Mouse (Mus musculus): ENCODE results near the gene Acss2. TPM values are rescaled to one million over a fixed set of nuclear protein-coding genes. Genes with fewer than 3 reads are reported as not detected.

Acss2 gene
- polyA plus RNA-seq, 1 experiment from 2014 or later = 13.4 TPM

- Histone ChIP-seq H3K4me2 (no peak overlapping the region), H3K27me3 (no peaks in the 10 kb centered on the region), H3K9ac (no peak overlapping the region), H3K4me3 (no peak overlapping the region), H3K9me3 (no peaks in the 10 kb centered on the region), H3K27ac (no peak overlapping the region), H3K36me3 (no peaks in the 10 kb centered on the region), H3K4me1 (no peaks in the 10 kb centered on the region)
- whole genome bisulfite sequencing = 75% methylated on average over 1 of the region's 1 CpGs
- no peak for ATAC-seq (ENCODE audit: insufficient number of reproducible peaks, low FRiP score, low TSS enrichment, low read depth)
Measured at GRCm38 (mm10) chr2:155546955-155547354, 29.2 kb downstream of the Acss2 start.

GRCm38 (mm10) chr2:155552336-155552735 lies 34.6 kb downstream of the Acss2 start:
- H3K9ac ChIP-seq = no peak overlapping the region
- no peak overlapping the region for H3K4me2 ChIP-seq
- no peak overlapping the region for H3K27ac ChIP-seq
- no peaks in the 10 kb centered on the region for H3K27me3 ChIP-seq
- H3K36me3 ChIP-seq = no peaks in the 10 kb centered on the region
- no peaks in the 10 kb centered on the region for H3K9me3 ChIP-seq
- ATAC-seq (ENCODE audit: insufficient number of reproducible peaks, low FRiP score, low TSS enrichment, low read depth) = no peak
- H3K4me3 ChIP-seq = no peak overlapping the region
- no peaks in the 10 kb centered on the region for H3K4me1 ChIP-seq

DNA sequence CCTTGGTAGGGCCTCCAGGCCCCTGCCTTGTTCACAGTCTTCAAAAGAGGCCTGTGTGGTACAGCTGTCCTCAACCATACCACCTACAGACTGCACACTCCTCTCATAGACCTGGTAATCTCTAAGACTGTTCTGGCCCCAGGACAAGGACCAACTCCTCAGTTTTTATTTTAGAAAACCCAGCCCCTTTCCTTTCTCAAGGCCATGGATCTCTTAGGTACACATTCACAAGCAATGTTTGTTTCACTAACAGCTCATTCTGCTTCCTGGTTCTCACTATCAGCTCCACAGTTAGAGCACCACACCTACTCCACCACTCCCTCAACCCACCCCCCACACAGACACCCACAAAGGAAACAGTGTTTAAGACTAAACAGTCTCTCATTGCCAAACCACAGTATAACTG lies 35.2 kb downstream of the Acss2 start:
- H3K9me3 ChIP-seq = no peaks in the 10 kb centered on the region
- no peaks in the 10 kb centered on the region for H3K4me1 ChIP-seq
- no peak overlapping the region for H3K4me3 ChIP-seq
- no peaks in the 10 kb centered on the region for H3K27me3 ChIP-seq
- no peak overlapping the region for H3K27ac ChIP-seq
- no peak overlapping the region for H3K4me2 ChIP-seq
- H3K9ac ChIP-seq = no peak overlapping the region
- no peaks in the 10 kb centered on the region for H3K36me3 ChIP-seq
- no peak for ATAC-seq (ENCODE audit: insufficient number of reproducible peaks, low FRiP score, low TSS enrichment, low read depth)

DNA sequence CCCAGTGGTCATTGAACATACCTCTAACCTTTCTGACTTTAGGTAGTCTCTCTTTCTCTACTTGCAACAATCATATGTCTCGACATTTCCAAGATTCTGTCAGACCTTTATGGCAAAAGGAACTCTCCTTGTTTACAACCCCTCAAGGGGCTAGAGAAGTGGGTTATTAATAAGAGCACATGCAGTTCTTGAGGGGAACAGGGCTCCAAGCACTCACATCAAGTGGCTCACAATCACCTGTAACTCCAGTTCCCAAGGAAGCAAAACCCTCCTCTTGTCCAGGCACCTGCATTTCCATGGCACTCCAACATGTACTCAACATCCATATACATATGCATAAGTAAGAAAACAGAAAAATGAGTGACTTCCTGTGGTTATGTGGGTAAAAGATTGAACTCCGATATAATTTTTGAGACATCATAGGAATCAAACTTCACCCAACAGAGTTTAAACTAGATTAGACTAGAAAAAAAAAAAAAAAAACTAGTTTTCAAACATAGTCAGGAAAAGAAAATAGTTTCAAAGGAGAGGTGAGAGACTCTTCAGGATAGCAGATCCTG lies 36.8 kb downstream of the Acss2 start:
- Histone ChIP-seq H3K27ac (no peak overlapping the region), H3K27me3 (no peaks in the 10 kb centered on the region), H3K4me3 (no peak overlapping the region), H3K36me3 (no peaks in the 10 kb centered on the region), H3K9ac (no peak overlapping the region), H3K9me3 (no peaks in the 10 kb centered on the region), H3K4me1 (no peaks in the 10 kb centered on the region), H3K4me2 (no peak overlapping the region)
- WGBS = 80% methylated on average over 2 of the region's 2 CpGs
- ATAC-seq (ENCODE audit: insufficient number of reproducible peaks, low FRiP score, low TSS enrichment, low read depth) = no peak

GRCm38 (mm10) chr2:155562209-155562608 lies 44.5 kb downstream of the Acss2 start:
- WGBS = 41% methylated on average over 1 of the region's 1 CpGs
- Histone ChIP-seq H3K9ac (no peak overlapping the region), H3K4me3 (no peak overlapping the region), H3K9me3 (no peaks in the 10 kb centered on the region), H3K4me2 (no peak overlapping the region), H3K36me3 (peaks cover 18% of the 10 kb centered on the region), H3K4me1 (no peaks in the 10 kb centered on the region), H3K27ac (no peak overlapping the region), H3K27me3 (no peaks in the 10 kb centered on the region)
- no peak for ATAC-seq (ENCODE audit: insufficient number of reproducible peaks, low FRiP score, low TSS enrichment, low read depth)

- Histone ChIP-seq H3K4me3 (no peak overlapping the region), H3K4me2 (no peak overlapping the region), H3K9ac (no peak overlapping the region), H3K4me1 (no peaks in the 10 kb centered on the region), H3K36me3 (peaks cover 18% of the 10 kb centered on the region), H3K27ac (no peak overlapping the region), H3K27me3 (no peaks in the 10 kb centered on the region), H3K9me3 (no peaks in the 10 kb centered on the region)
- no peak for ATAC-seq (ENCODE audit: insufficient number of reproducible peaks, low FRiP score, low TSS enrichment, low read depth)
- 90% methylated on average over 4 of the region's 4 CpGs for WGBS
Measured at GRCm38 (mm10) chr2:155562934-155563333, 45.2 kb downstream of the Acss2 start.

- no peak for ATAC-seq (ENCODE audit: insufficient number of reproducible peaks, low FRiP score, low TSS enrichment, low read depth)
Measured at GRCm38 (mm10) chr2:155567751-155568150, 50.0 kb downstream of the Acss2 start.

GRCm38 (mm10) chr2:155569223-155569807 lies 51.6 kb downstream of the Acss2 start:
- Histone ChIP-seq H3K36me3 (peaks cover 12% of the 10 kb centered on the region), H3K4me3 (no peak overlapping the region), H3K27ac (no peak overlapping the region), H3K4me1 (no peaks in the 10 kb centered on the region), H3K4me2 (no peak overlapping the region), H3K27me3 (no peaks in the 10 kb centered on the region), H3K9me3 (no peaks in the 10 kb centered on the region), H3K9ac (no peak overlapping the region)
- ATAC-seq (ENCODE audit: insufficient number of reproducible peaks, low FRiP score, low TSS enrichment, low read depth) = no peak
- 63% methylated on average over 3 of the region's 3 CpGs for WGBS

More at GRCm38 (mm10) chr2:155567751-155568150, 50.0 kb downstream of the Acss2 start:
- no peaks in the 10 kb centered on the region for H3K4me1 ChIP-seq
- H3K36me3 ChIP-seq = peaks cover 15% of the 10 kb centered on the region
- H3K27me3 ChIP-seq = no peaks in the 10 kb centered on the region
- no peaks in the 10 kb centered on the region for H3K9me3 ChIP-seq
- H3K9ac ChIP-seq = no peak overlapping the region
- 83% methylated on average over 5 of the region's 5 CpGs for WGBS
- no peak overlapping the region for H3K27ac ChIP-seq
- H3K4me3 ChIP-seq = no peak overlapping the region
- H3K4me2 ChIP-seq = no peak overlapping the region

- ATAC-seq (ENCODE audit: insufficient number of reproducible peaks, low FRiP score, low TSS enrichment, low read depth) = no peak
- H3K27me3 ChIP-seq = no peaks in the 10 kb centered on the region
- H3K4me3 ChIP-seq = no peak overlapping the region
- no peaks in the 10 kb centered on the region for H3K9me3 ChIP-seq
- WGBS = 81% methylated on average over 9 of the region's 9 CpGs
- H3K4me1 ChIP-seq = no peaks in the 10 kb centered on the region
- H3K36me3 ChIP-seq = peaks cover 17% of the 10 kb centered on the region
- H3K9ac ChIP-seq = no peak overlapping the region
- no peak overlapping the region for H3K4me2 ChIP-seq
- H3K27ac ChIP-seq = no peak overlapping the region
Measured at GRCm38 (mm10) chr2:155573001-155573400, 55.3 kb downstream of the Acss2 start.

DNA sequence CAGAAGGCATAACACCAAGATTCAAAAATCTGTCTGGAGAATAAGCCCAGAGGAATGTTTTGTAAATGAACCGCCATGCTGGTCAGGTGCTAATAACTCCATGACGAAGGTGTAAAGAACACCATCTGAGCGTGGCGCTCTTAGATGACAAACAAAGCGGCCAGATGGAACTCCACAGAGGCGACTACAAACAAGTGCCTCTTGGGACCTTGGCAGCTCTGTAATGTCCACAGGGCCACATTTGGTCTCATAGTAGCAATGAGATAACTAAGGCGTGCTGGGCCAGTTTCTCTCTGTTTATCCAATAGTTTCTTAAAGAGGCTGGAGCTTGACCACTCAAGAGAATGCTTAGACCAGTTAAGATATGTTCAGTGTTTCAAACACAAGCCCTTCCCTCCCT lies 56.2 kb downstream of the Acss2 start:
- H3K4me1 ChIP-seq = no peaks in the 10 kb centered on the region
- no peak overlapping the region for H3K4me2 ChIP-seq
- no peak overlapping the region for H3K27ac ChIP-seq
- no peak for ATAC-seq (ENCODE audit: insufficient number of reproducible peaks, low FRiP score, low TSS enrichment, low read depth)
- H3K9ac ChIP-seq = no peak overlapping the region
- no peaks in the 10 kb centered on the region for H3K27me3 ChIP-seq
- no peaks in the 10 kb centered on the region for H3K9me3 ChIP-seq
- peaks cover 22% of the 10 kb centered on the region for H3K36me3 ChIP-seq
- WGBS = 91% methylated on average over 7 of the region's 7 CpGs
- H3K4me3 ChIP-seq = no peak overlapping the region

DNA sequence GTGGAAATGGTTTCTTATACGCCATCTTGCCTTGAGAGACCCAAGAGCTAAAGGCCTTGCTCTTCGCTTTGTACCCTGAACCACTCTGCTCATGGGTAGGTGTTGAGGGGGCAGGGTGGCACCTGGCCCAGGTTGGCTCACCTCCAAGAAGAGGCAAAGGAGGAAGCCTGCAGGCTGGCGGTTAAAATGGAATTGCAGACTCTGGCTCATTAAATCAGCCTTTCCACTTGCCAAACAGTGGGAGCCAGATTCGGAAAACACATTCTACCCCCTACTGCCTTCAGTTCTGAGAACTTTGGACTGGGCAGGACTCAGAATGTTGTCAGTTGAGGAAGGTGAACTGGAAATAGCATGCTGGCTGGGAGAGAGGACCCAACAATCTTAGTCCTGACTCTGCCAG lies 57.0 kb downstream of the Acss2 start:
- Histone ChIP-seq H3K4me3 (no peak overlapping the region), H3K9me3 (no peaks in the 10 kb centered on the region), H3K4me2 (no peak overlapping the region), H3K36me3 (peaks cover 22% of the 10 kb centered on the region), H3K9ac (no peak overlapping the region), H3K4me1 (no peaks in the 10 kb centered on the region), H3K27ac (no peak overlapping the region), H3K27me3 (no peaks in the 10 kb centered on the region)
- no peak for ATAC-seq (ENCODE audit: insufficient number of reproducible peaks, low FRiP score, low TSS enrichment, low read depth)
- WGBS = 56% methylated on average over 4 of the region's 4 CpGs

GRCm38 (mm10) chr2:155576656-155577055 lies 58.9 kb downstream of the Acss2 start:
- H3K27ac ChIP-seq = no peak overlapping the region
- H3K4me1 ChIP-seq = no peaks in the 10 kb centered on the region
- no peak for ATAC-seq (ENCODE audit: insufficient number of reproducible peaks, low FRiP score, low TSS enrichment, low read depth)
- no peaks in the 10 kb centered on the region for H3K9me3 ChIP-seq
- H3K27me3 ChIP-seq = no peaks in the 10 kb centered on the region
- H3K36me3 ChIP-seq = peaks cover 22% of the 10 kb centered on the region
- WGBS = 57% methylated on average over 9 of the region's 9 CpGs
- no peak overlapping the region for H3K9ac ChIP-seq
- H3K4me2 ChIP-seq = no peak overlapping the region
- H3K4me3 ChIP-seq = no peak overlapping the region

DNA sequence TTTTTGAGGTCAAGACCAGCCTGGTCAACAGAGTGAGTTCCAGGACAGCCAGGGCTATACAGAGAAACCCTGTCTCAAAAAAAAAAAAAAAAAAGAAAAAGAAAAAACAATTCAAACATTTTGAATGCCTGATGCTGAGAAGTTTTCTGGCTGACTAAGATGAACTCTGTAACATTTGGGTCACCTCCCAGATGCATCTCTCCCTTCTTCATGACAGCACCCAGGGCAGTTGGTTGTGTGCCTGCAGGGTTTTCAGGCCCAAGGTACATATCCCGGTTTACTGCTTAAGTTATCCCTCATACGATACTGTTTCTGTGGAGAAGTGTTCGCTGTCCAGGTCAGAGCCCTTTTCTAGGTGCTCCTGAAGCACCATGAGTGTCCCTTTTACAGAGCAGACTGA lies 62.6 kb downstream of the Acss2 start:
- WGBS = 87% methylated on average over 3 of the region's 3 CpGs
- Histone ChIP-seq H3K9me3 (no peaks in the 10 kb centered on the region), H3K27ac (no peak overlapping the region), H3K4me1 (no peaks in the 10 kb centered on the region), H3K4me3 (no peak overlapping the region), H3K4me2 (no peak overlapping the region), H3K36me3 (peaks cover 18% of the 10 kb centered on the region), H3K9ac (no peak overlapping the region), H3K27me3 (no peaks in the 10 kb centered on the region)
- ATAC-seq (ENCODE audit: insufficient number of reproducible peaks, low FRiP score, low TSS enrichment, low read depth) = no peak

Measured in limb, embryonic 15.5 days (tissue).